Comparison of ENCODE assay signal across 8 mouse cellular contexts in the genomic region with DNA sequence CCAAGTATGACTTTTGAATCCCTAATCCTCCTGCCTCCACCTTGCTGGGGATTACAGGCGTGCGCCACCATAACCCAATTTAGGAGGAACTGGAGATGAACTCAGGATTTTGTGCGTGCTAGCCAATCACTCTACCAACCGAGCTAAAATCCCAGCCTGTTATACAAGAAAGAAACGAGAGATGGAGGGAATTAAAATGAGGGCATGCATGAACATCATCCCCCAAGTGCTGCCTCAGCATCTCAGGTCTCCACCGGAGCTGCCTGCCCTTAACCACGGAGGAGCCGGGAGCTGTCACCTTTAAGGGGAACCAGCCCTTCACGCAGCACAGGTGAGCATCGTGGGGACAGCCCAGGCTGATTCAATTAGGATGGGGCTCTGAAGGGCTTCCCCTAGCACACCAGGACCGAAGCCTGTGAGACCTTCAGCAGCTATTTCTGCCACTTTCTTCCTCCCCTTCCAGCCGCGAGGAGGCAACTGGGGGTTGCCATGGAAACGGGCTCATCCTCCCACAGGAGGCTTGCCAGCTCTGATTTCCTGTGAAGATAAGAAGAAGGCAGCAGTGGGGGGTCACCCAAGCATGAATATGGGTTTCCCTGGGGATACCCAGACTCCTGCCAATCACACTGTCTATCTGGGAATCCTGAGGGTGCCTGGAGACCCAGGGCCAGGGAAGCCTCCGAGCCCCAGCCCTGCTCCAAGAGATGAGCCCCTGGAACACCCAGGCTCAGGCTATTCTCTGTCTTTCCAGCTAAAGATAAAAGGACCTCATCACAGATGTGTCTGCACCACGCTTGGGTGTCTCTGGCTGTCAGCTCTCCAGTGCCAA. TPM values are rescaled to one million over a fixed set of nuclear protein-coding genes. Genes with fewer than 3 reads are reported as not detected.
DNase-seq lines count a peak whose midpoint lies in the region; ATAC-seq lines count a peak whose summit lies in the region.

No protein-coding gene starts in this region.

- H3K4me3 ChIP-seq in neural tube, embryonic 12.5 days, result no peak overlapping the region

- H3K27ac ChIP-seq in neural tube, embryonic 12.5 days, result no peak overlapping the region

- peaks cover 21% of the 10 kb centered on the region for H3K4me1 ChIP-seq in neural tube, embryonic 12.5 days

- no peaks in the 10 kb centered on the region for H3K36me3 ChIP-seq in neural tube, embryonic 12.5 days

- 49% methylated on average over 16 of the region's 16 CpGs for WGBS in neural tube, embryonic 12.5 days

- no peaks in the 10 kb centered on the region for H3K9me3 ChIP-seq in neural tube, embryonic 12.5 days

- H3K4me2 ChIP-seq in neural tube, embryonic 12.5 days (replicated peaks), result peak overlapping the region; percentile 19; the same call in 1 of the 2 replicates

- DNase-seq in adrenal gland, adult (ENCODE audit: inconsistent age in 2 of 2, low spot score in 1 of 2), result peak; percentile 43 to 68
- DNase-seq in adrenal gland, adult 8-10 months, result no peak
- peak; percentile 90 to 95 for DNase-seq in frontal cortex, adult 2 months (ENCODE audit: extremely low spot score in 1 of 2, low spot score in 1 of 2)
- peak; percentile 55 for DNase-seq in layer of hippocampus, adult 9-10 months (ENCODE audit: low spot score)
- DNase-seq in adipocyte (ENCODE audit: low spot score), result no peak
- no peak for DNase-seq in gastrocnemius, postnatal 25 days

- no peak overlapping the region for H3K9ac ChIP-seq in neural tube, embryonic 12.5 days

- no peaks in the 10 kb centered on the region for H3K27me3 ChIP-seq in neural tube, embryonic 12.5 days (replicated peaks)

- no peak for ATAC-seq in neural tube, embryonic 12.5 days (ENCODE audit: low FRiP score, low read depth)
- no peak for ATAC-seq in megakaryocyte-erythroid progenitor cell, adult 5-6 weeks (replicated peaks; ENCODE audit: low FRiP score, low TSS enrichment, poor library complexity, severe bottlenecking)

RNA-seq across cellular contexts. Expression of gene Kcnb1, which starts 11.7 kb away (rescaled TPM):
- 10 to 100 TPM; 12.6 to 27.7 (median 18.8) TPM for total RNA-seq in adrenal gland, adult 8-10 months (2022)
- 58.2 and 58.9 TPM in 2 replicates for polyA plus RNA-seq in frontal cortex, adult 2 months (2012; rRNA removed)
- polyA plus RNA-seq in neural tube, embryonic 12.5 days (2016; fragmentation: Nextera tagmentation; extraction: Ambion mirVana), result 1.2 and 1.3 TPM in 2 replicates
- total RNA-seq in gastrocnemius, postnatal 25 days (2021), result 10 to 100 TPM; 22.1 to 27.4 TPM
- 0.35 and 1.4 TPM in 2 replicates for total RNA-seq in megakaryocyte-erythroid progenitor cell, adult 5-6 weeks (2014; fragmentation: Nextera tagmentation)
- 0.04 TPM in 1 of 2 replicates, not detected in the other for total RNA-seq in megakaryocyte-erythroid progenitor cell, adult 5-6 weeks (2017)

RNA-seq across cellular contexts. Expression of gene Ptgis, which starts 38.7 kb away (rescaled TPM):
- 10 to 100 TPM; 26.8 to 54.4 (median 40.8) TPM for total RNA-seq in adrenal gland, adult 8-10 months (2022)
- polyA plus RNA-seq in frontal cortex, adult 2 months (2012; rRNA removed), result 1.7 and 2.0 TPM in 2 replicates
- polyA plus RNA-seq in neural tube, embryonic 12.5 days (2016; fragmentation: Nextera tagmentation; extraction: Ambion mirVana), result 8.5 and 8.7 TPM in 2 replicates
- total RNA-seq in gastrocnemius, postnatal 25 days (2021), result 1 to 10 TPM; 4.2 to 5.5 TPM
- total RNA-seq in megakaryocyte-erythroid progenitor cell, adult 5-6 weeks (2014; fragmentation: Nextera tagmentation), result not detected in 2 replicates
- total RNA-seq in megakaryocyte-erythroid progenitor cell, adult 5-6 weeks (2017), result not detected in 2 replicates

Comparison
In these comparisons a context has a peak if more than half of its experiments do, and no peak if none do; other contexts are left out.
1. DNase-seq: peak in adrenal gland, adult (2 of 2), frontal cortex, adult 2 months (2 of 2) and layer of hippocampus, adult 9-10 months (single experiment); none in adrenal gland, adult 8-10 months (single experiment), adipocyte (single experiment) and gastrocnemius, postnatal 25 days (single experiment).
2. RNA of gene Kcnb1, which starts 11.7 kb away (total RNA-seq): 22.1 to 27.4 TPM in gastrocnemius, postnatal 25 days and 12.6 to 27.7 TPM in adrenal gland, adult 8-10 months; 0.04 to 1.4 TPM in megakaryocyte-erythroid progenitor cell, adult 5-6 weeks; every median in the first group is over 4 times any median in the second.
3. RNA of gene Ptgis, which starts 38.7 kb away (total RNA-seq): 26.8 to 54.4 TPM in adrenal gland, adult 8-10 months and 4.2 to 5.5 TPM in gastrocnemius, postnatal 25 days; not detected in megakaryocyte-erythroid progenitor cell, adult 5-6 weeks; every median in the first group is over 4 times any median in the second.